Mouse (Mus musculus) bone marrow, adult 2 months (tissue): Measurements from ENCODE around the gene BC037034.

Experiments
- CTCF ChIP-seq: fragments of 200-500 bp; IDR thresholded peaks from 2 replicates; pipeline ENCODE4 v1.5.1; 2011; ENCODE audit warnings: low read length, control low read depth; ENCODE audit not compliant: control insufficient read depth, insufficient read depth
- POLR2A ChIP-seq: fragments of 200-500 bp; IDR thresholded peaks from 2 replicates; pipeline ENCODE4 v1.6.1; 2011; ENCODE audit warnings: low read depth, mild to moderate bottlenecking, control low read depth, low read length, borderline replicate concordance; ENCODE audit not compliant: control insufficient read depth

DNA sequence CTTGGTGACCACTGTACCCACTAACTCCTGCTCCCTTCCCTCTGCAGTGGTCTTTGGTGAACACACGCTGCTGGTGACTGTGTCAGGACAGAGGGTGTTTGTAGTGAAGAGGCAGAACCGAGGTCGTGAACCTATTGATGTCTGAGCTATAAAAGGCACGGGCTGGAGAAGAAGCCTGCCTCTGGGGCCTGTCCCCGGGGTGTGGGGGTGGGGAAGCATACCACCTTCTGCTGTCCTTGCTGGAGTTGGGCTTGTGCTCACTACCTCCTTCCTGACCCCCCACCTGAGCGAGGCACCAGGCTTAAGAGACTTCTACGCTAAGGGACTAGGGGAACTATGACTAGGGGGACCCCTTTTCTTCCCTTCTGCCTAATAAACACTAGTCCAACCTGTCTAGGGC, 4.8 kb downstream of the BC037034 start:
- TF ChIP-seq POLR2A (no peak), CTCF (no peak)
